Mouse (Mus musculus) C2C12 (cell line): ENCODE data around the gene Spats2l. TPM values are rescaled to one million over a fixed set of nuclear protein-coding genes. Genes with fewer than 3 reads are reported as not detected.

ENCODE experiments used
- H3K27me3 ChIP-seq: one replicate; pipeline ENCODE4 v1.6.1; 2011; ENCODE audit not compliant: control insufficient read depth, insufficient read depth, insufficient read length
- H3K36me3 ChIP-seq: one replicate; pipeline ENCODE4 v1.6.1; 2011; ENCODE audit not compliant: control insufficient read depth, insufficient read depth
- H3K4me3 ChIP-seq: one replicate; pipeline ENCODE4 v1.5.1; 2011; ENCODE audit warnings: mild to moderate bottlenecking, control low read depth; ENCODE audit not compliant: poor library complexity, insufficient read depth, severe bottlenecking
- H3K79me2 ChIP-seq: one replicate; pipeline ENCODE4 v1.6.1; 2011; ENCODE audit not compliant: control insufficient read depth, insufficient read depth
- H3K79me3 ChIP-seq: one replicate; pipeline ENCODE4 v1.6.1; 2011; ENCODE audit warnings: low read depth, control low read depth
- H3ac ChIP-seq: one replicate; pipeline ENCODE3; 2011; ENCODE audit warnings: low read depth; ENCODE audit not compliant: control insufficient read depth, insufficient read length
- CEBPB ChIP-seq: IDR thresholded peaks from one replicate; pipeline ENCODE4 v1.6.1; 2011; ENCODE audit warnings: low read depth, mild to moderate bottlenecking, control low read depth, moderate library complexity
- CTCF ChIP-seq: IDR thresholded peaks from one replicate; pipeline ENCODE4 v1.5.1; 2011; ENCODE audit not compliant: control insufficient read depth, insufficient read depth, insufficient read length
- FOSL1 ChIP-seq: IDR thresholded peaks from one replicate; pipeline ENCODE4 v1.8.0; 2011; ENCODE audit warnings: mild to moderate bottlenecking, low read length; ENCODE audit not compliant: poor library complexity, insufficient read depth, severe bottlenecking
- MAX ChIP-seq: IDR thresholded peaks from one replicate; pipeline ENCODE4 v1.6.1; 2011; ENCODE audit warnings: mild to moderate bottlenecking, control low read depth
- MYOD1 ChIP-seq: IDR thresholded peaks from one replicate; pipeline ENCODE4 v1.6.1; 2011; ENCODE audit warnings: low read depth; ENCODE audit not compliant: control insufficient read depth, insufficient read length
- MYOG ChIP-seq: IDR thresholded peaks from one replicate; pipeline ENCODE4 v1.6.1; 2011; ENCODE audit not compliant: control insufficient read depth, insufficient read length; ENCODE audit errors: extremely low read depth
- USF1 ChIP-seq: IDR thresholded peaks from one replicate; pipeline ENCODE4 v1.6.1; 2011; ENCODE audit warnings: low read depth, mild to moderate bottlenecking, control low read depth, moderate library complexity
- long read RNA-seq, 2 experiments: library from polyadenylated mRNA; unstranded; transcript quantifications; one replicate each; pipeline ENCODE4 v2.0.0; 2019 to 2020
- polyA plus RNA-seq: library from polyadenylated mRNA; unstranded; fragments of >200 nt; fragmentation: generic; extraction: Trizol; gene quantifications from one replicate; pipeline ENCODE4 v1.2.1, GENCODE M21; 2012; ENCODE audit warnings: missing spikeins

Spats2l gene
- 0.57 TPM for polyA plus RNA-seq
- long read RNA-seq, experiment 1, partial matches to known transcripts, result 2 of 11 reads
- long read RNA-seq, experiment 1, other reads (novel, unspliced or antisense), result 8 of 11 reads
- long read RNA-seq, experiment 2, partial matches to known transcripts, result 0 of 10 reads
- long read RNA-seq, experiment 2, other reads (novel, unspliced or antisense), result 6 of 10 reads

DNA sequence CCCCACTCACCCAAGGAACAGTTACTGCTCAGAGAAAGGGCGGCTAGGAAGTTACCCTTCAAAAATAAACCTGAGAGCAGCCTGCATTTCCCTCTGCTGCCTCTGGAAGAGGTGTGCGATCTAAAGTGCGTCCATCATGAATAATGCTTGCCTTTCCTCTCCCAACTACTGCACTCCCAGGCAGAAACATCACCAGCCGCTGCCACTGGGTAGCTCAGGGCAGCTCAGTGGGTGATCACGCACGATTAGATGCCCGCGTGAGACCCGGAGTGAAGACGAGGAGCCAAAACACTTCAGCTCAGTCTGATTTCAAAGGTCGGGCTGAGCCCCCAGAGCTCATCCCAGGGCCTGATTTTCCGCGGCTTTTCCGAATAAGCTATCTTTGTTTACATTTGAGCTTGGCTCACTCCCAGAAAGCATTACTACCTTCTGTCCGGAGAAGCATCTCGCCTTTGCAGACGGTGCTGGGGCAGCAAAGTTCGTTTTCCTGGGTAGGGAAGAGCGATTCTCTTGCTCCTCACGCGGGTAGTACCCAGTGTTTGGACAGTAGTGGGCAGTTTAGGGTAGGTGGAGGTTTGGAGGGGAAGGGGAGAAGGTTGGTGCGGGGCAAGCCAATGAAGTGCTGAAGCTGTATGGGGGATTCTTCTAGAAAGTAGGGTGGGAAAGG lies at the start of gene Spats2l:
Spats2l (plus strand) TSS at position 162 of the 667 bp plus-strand sequence.
- no peaks in the 10 kb centered on the region for H3K79me3 ChIP-seq
- H3K4me3 ChIP-seq, result no peak within 1 kb of the TSS
- no peak for TF ChIP-seq CTCF
- no peak for TF ChIP-seq MYOD1
- TF ChIP-seq MYOG, result no peak
- no peak for TF ChIP-seq FOSL1
- TF ChIP-seq MAX, result no peak
- no peak for TF ChIP-seq CEBPB
- TF ChIP-seq USF1, result no peak
- peaks cover 22% of the 10 kb centered on the region for H3K27me3 ChIP-seq
- peak within 1 kb of the TSS; percentile 68 for H3ac ChIP-seq
- H3K36me3 ChIP-seq, result no peaks in the 10 kb centered on the region
- no peaks in the 10 kb centered on the region for H3K79me2 ChIP-seq

GRCm38 (mm10) chr1:57725268-57725667 lies 48.7 kb upstream of the Spats2l start:
- H3K4me3 ChIP-seq, result no peak overlapping the region
- H3K79me3 ChIP-seq, result no peaks in the 10 kb centered on the region
- no peaks in the 10 kb centered on the region for H3K36me3 ChIP-seq
- no peaks in the 10 kb centered on the region for H3K27me3 ChIP-seq
- TF ChIP-seq USF1 (no peak), MYOG (no peak), CEBPB (no peak), MYOD1 (no peak), FOSL1 (no peak), CTCF (no peak), MAX (no peak)
- H3K79me2 ChIP-seq, result no peaks in the 10 kb centered on the region
- no peak overlapping the region for H3ac ChIP-seq

DNA sequence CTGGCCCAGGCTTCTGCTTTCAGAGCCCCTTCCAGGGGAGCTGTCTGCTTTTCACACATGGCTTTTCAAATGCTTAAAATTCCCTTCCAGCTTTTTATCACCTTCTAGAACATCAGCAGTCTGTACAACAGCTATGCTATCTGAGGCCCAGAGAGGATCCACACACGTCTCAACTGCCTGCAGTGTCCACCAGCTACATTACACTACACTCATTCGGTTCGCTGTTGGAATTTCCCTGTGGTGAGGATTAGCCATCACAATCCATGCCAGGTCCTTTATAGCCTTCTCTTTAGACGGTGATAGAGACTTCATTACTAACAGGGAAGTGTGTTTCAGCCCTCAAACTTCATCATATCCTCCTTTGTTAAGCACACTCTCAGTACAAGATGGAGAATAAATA lies 38.1 kb upstream of the Spats2l start:
- no peak for TF ChIP-seq CEBPB
- TF ChIP-seq MYOD1, result no peak
- TF ChIP-seq FOSL1, result no peak
- TF ChIP-seq CTCF, result no peak
- TF ChIP-seq USF1, result no peak
- TF ChIP-seq MYOG, result no peak
- TF ChIP-seq MAX, result no peak
- no peak overlapping the region for H3ac ChIP-seq
- H3K4me3 ChIP-seq, result no peak overlapping the region
- H3K79me2 ChIP-seq, result no peaks in the 10 kb centered on the region
- H3K36me3 ChIP-seq, result no peaks in the 10 kb centered on the region
- H3K79me3 ChIP-seq, result no peaks in the 10 kb centered on the region
- no peaks in the 10 kb centered on the region for H3K27me3 ChIP-seq

GRCm38 (mm10) chr1:57741740-57742139 lies 32.2 kb upstream of the Spats2l start:
- Histone ChIP-seq H3ac (no peak overlapping the region), H3K27me3 (no peaks in the 10 kb centered on the region), H3K4me3 (no peak overlapping the region)

DNA sequence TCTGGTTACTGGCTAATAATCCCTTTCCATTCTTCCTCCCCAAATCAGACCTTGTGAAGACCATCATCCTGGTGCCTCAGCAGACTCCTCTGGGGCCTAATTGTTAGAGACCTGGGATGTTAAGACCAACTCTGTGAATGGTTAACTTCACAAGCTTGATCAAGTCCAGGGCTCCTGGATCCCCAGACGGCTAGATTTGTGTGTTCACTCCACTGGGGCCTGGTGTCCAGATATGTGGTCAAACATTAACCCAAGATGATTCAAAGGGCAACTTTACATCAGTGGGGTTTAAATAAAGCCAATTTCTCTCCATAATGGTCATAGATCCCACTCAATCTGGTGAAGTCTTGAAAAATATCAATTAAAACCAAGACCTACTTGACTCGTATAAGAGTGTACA lies 31.7 kb upstream of the Spats2l start:
- H3K27me3 ChIP-seq, result no peaks in the 10 kb centered on the region
- no peaks in the 10 kb centered on the region for H3K79me2 ChIP-seq
- no peaks in the 10 kb centered on the region for H3K36me3 ChIP-seq
- no peak overlapping the region for H3ac ChIP-seq
- TF ChIP-seq MYOD1, result no peak
- TF ChIP-seq USF1, result no peak
- no peak for TF ChIP-seq MYOG
- TF ChIP-seq CEBPB, result no peak
- TF ChIP-seq FOSL1, result no peak
- no peak for TF ChIP-seq CTCF
- H3K79me3 ChIP-seq, result no peaks in the 10 kb centered on the region
- no peak overlapping the region for H3K4me3 ChIP-seq

More at GRCm38 (mm10) chr1:57741740-57742139, 32.2 kb upstream of the Spats2l start:
- no peak for TF ChIP-seq FOSL1
- TF ChIP-seq CEBPB, result no peak
- TF ChIP-seq CTCF, result no peak
- TF ChIP-seq MAX, result no peak
- no peaks in the 10 kb centered on the region for H3K79me2 ChIP-seq
- no peaks in the 10 kb centered on the region for H3K36me3 ChIP-seq
- no peaks in the 10 kb centered on the region for H3K79me3 ChIP-seq
